ENCODE assay signal across 26 mouse cellular contexts in the genomic region with DNA sequence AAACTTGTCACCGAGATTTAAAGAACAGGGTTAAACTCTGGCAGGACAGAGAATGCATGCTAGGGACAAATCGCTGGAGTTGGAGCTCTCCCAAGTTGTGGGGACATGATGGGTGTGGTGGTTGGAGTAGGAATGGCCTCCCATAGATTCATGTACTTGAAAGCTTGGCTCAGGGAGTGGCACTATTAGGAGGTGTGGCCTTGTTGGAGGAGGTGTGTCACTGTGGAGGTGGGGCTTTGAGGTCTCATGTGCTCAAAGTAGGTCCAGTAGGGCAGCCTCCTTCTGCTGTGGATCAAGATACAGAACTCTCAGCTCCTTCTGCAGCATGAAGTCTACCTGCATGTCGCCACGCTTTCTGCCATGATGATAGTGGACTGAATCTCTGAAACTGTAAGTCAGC. TPM values are rescaled to one million over a fixed set of nuclear protein-coding genes. Genes with fewer than 3 reads are reported as not detected.
"Had no signal": no experiment of that assay in that cellular context is flagged by ENCODE, and none has a peak within 500 bp of the region (broad histone marks: within the 10 kb centered on the region; RNA-seq: fewer than 3 reads in every experiment).

No protein-coding gene starts in this region.

- DNase-seq: heart, postnatal 10 days; heart, postnatal 14 days; heart, postnatal 36 days; heart, postnatal 4 days; kidney, adult 11 months; kidney, adult 18-20 months; kidney, adult 2 months; kidney, adult 8-10 months; kidney, adult 9 months; kidney, postnatal 10 days; kidney, postnatal 14 days; kidney, postnatal 25 days; kidney, postnatal 36 days; kidney, postnatal 4 days; layer of hippocampus, adult 9-11 months; layer of hippocampus, postnatal 36 days had no signal

RNA-seq across cellular contexts. Expression of a gene that starts 31.9 kb away (rescaled TPM):
- total RNA-seq: hematopoietic stem cell, adult 5-6 weeks had no signal

RNA-seq across cellular contexts. Expression of a gene that starts 37.3 kb away (rescaled TPM):
- total RNA-seq: heart, postnatal 10 days; heart, postnatal 14 days; heart, postnatal 25 days; heart, postnatal 36 days; heart, postnatal 4 days; hematopoietic stem cell, adult 5-6 weeks; hindbrain, postnatal 0 days; layer of hippocampus, adult 18-20 months; layer of hippocampus, adult 2 months; layer of hippocampus, postnatal 10 days; layer of hippocampus, postnatal 25 days; layer of hippocampus, postnatal 36 days; left cerebral cortex, adult 18-20 months; left cerebral cortex, adult 2 months; left cerebral cortex, adult 8-10 months had no signal

RNA-seq across cellular contexts. Expression of a gene that starts 54.7 kb away (rescaled TPM):
- total RNA-seq: heart, postnatal 10 days; heart, postnatal 14 days; heart, postnatal 25 days; heart, postnatal 36 days; heart, postnatal 4 days; hematopoietic stem cell, adult 5-6 weeks had no signal
